Mouse (Mus musculus) MEL-GATA-1-ER (cell line): ENCODE measurements around the gene Cadm1.

Source experiments
- DNase-seq: peaks from one replicate; pipeline ENCODE4 v3.0.0-alpha.2; 2012; ENCODE audit warnings: low read depth; ENCODE audit errors: extremely low read depth

Gene Cadm1

DNA sequence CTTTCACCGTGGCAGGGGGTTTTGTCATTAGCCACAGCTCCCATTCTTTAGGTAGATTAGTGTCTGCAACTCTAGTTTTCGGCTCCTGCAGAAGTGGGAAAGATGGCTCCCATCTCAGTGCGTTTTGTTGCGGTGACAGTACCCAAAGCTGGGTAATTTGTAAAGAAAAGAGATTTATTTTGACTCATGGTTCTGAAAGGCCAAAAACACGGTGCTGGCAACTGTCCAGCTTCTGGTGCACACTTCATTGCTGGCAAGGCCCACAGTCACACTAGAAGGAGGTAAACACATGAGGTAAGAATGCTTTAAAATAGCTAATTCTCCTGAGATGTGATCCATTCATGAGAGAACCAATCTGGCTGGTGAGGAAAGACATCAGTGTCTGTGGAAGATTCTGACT lies 18.9 kb downstream of the Cadm1 start:
- DNase-seq, result no peak

DNA sequence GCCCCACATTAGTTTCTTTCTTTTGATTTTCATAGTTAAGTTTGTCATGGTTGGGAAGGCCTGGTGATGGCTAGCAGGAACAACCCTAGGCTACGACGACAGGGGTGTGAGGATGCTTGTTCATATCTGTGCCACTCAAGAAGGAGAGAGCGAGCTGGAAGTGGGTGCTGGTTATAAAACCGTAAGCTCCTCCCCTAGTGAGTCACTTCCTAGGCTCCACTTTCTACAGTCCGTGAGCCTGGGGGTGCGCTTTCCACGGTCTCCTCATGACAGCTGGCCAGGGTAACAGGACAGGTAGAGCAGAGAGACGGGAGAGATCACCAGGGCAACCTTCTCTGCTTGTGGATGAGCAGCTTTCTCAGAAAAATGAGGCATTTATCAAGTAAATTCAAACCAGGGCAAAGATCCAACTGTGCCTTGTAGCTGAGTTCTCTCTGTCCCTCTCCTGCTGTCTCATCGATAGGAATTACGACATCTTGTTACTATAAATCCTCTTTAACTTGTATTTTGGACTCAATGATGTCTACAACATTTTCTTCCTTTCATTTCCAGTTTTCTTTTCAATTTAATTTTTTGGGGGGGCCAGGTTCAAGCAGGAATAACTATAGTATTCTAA lies 23.1 kb downstream of the Cadm1 start:
- DNase-seq, result no peak

GRCm38 (mm10) chr9:47560726-47561125 lies 30.8 kb downstream of the Cadm1 start:
- DNase-seq, result no peak

DNA sequence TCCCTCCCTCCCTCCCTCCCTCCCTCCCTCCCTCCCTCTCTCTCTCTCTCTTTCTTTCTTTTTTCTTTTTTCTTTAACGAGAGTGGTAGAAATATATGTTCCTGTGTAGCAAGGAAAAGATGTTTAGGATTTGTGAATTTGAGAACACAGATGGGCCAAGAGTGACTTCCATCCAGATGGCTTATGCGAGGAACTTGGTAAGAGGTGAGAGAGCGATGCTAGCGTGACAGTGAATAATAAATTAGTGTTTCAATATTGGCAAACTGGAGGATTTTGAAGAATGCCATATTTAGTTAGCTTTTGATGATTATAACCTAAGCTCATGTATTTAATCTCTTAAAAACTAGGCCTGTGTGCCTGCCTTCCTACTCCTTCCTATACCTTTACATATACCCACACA lies 31.6 kb downstream of the Cadm1 start:
- DNase-seq, result no peak

- peak; percentile 52 for DNase-seq
Observed at GRCm38 (mm10) chr9:47565088-47565487, 35.1 kb downstream of the Cadm1 start.

DNA sequence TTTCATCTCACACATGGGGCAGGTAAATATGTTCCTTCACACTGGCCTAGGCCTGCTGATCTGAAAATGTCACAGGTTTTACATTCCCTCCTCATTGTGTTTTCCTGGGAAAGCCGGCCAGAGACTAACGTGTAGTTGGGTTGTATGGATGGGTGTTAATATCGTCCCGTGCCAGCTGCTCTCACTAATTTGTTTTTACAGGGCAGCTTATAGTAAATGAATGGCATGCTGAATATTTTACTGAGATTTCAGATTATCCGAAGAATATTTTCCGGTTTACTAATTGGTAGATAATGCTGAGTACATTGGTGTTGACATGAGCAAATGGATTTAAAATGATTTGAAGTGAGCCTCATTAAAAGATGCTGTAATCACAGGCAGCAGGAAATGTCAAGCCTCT lies 37.9 kb downstream of the Cadm1 start:
- DNase-seq, result no peak

- no peak for DNase-seq
Observed at GRCm38 (mm10) chr9:47570184-47570583, 40.2 kb downstream of the Cadm1 start.

DNA sequence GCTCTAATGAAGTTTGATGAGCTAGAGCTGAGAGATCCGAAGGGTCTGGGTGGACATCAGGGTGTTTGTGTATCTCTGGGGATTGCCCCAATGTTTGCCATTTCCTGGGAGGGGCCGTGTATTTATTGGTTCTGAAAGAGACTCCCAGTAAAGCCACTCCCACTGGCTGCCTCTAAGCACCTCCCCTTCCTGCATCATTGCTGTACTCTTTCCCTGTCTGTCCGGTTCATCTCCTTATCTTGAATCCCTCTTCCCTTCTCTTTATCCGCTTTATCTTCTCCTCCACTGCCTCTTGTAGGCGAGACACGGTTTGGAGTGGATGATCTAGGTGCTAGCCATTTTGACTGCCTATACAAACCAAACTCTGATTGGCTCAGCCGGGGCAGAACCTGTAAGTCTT lies 41.5 kb downstream of the Cadm1 start:
- peak; percentile 53 for DNase-seq

- no peak for DNase-seq
Observed at GRCm38 (mm10) chr9:47572132-47572531, 42.2 kb downstream of the Cadm1 start.

GRCm38 (mm10) chr9:47573456-47573855 lies 43.5 kb downstream of the Cadm1 start:
- no peak for DNase-seq

GRCm38 (mm10) chr9:47574710-47575414 lies 44.9 kb downstream of the Cadm1 start:
- DNase-seq, result no peak

DNA sequence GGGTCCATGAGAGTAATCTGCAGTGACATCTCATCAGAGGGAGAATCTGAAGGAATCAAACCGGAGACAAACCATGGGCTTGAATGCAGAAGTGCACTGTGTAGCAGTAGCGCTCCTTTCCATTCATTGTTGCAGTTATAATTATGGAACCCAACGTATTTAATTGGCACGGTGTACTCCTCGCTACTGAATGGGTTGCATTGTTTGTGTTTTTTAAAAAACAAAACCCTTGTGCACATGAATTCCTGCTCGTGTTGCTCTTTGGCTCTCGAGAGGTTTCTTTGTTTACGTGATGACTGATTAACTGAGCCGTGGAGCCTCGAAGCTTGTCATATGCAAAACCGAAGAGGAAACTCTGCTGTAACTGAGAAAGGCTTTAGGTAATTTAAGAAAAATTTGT lies 45.8 kb downstream of the Cadm1 start:
- no peak for DNase-seq

GRCm38 (mm10) chr9:47579464-47579863 lies 49.5 kb downstream of the Cadm1 start:
- DNase-seq, result no peak

DNA sequence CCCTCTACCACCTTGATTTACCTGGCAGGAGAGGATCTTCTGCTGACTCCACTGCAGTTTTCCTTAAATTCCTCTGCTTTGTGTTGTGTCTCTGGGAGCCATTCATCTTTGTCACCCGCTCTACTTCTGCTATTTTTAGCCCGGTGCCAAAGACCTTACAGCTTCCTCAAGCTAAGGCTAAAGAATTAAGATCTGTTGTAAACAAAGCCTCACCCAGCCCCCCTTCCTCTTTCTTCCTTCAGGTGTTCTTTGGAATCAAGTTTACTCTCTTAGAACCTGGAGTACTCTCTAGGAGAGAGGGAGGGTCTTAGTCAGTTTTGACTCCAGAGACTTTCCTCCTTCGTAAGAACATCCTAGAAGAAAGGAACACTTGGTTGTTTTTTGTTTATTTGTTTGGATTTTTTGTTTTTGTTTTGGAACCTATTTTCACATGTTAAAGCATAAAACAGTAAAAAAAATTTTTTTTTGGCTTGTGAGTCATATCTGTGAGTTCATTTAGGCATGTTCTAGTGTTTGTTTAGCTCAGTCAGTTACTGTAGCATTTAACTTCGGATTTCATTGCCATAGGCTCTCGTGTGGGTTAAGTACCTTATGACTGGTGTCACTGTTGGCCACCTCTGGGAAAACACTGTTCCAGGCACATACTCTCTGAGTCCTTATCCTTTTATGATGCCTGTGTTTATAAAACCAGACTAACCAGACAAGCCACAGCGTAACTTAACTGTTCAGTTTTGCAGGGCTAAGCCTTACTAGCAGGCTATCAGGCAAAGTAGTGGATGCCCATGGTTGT lies 51.8 kb downstream of the Cadm1 start:
- peak; percentile 36 for DNase-seq

DNA sequence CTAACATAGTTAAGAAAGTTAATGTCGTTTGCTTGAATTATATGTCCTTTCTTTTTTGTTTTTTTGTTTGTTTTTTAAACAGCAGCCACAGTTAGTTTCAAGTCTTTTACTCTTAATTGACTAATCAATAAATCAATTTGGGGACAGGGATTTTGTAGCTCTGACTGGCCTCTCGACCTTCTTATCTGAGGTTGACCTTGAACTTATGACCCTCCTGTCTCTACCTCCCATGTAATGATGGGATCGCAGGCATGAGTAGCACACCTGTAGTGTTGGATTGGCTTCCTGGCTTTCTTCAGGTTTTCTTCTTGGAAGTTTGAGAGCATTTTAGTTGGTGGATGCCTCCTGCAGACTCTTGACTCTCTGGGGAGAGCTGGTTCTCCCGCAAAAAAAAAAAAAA lies 53.3 kb downstream of the Cadm1 start:
- DNase-seq, result no peak

DNA sequence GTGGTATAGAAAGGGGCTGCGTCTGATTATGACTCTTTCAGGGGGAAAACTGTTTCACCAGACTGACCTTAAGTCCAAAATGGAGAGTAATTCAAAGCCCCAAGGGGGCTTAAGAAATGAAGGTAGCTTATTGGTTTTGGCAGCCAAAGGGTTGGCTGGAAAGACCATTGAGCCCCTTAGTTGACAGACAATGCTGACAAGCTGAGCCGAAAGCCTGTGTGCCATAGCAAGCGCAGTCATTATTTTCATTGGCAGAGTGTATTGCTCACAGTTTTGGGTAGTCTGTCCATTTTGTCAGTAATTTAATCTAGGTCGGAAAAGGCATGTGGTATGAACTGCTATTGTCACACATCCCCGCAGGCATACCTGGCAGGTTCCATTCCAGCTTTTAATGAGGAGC lies 56.2 kb downstream of the Cadm1 start:
- DNase-seq, result no peak

- DNase-seq, result no peak
Observed at GRCm38 (mm10) chr9:47586839-47587238, 56.9 kb downstream of the Cadm1 start.

GRCm38 (mm10) chr9:47587577-47588194 lies 57.7 kb downstream of the Cadm1 start:
- DNase-seq, result no peak

DNA sequence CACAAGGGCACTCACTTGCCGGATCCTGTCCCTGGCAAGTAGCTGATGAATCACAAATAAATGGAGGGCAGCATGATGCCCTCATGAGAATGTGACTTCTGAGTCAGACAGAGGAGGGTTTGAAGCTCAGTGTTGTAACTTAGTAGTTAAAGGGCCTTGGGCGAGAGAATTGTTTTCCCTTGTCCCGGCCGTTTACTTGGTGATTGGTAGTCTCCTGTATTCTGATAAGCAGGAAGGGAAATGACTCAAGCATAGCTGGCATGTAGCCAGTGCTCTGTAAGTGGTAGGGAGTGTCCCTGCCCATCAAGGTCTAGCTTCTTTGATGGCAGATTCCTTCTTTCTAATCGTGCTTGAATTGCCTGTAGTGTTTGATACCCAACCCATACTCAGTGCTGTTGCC lies 59.9 kb downstream of the Cadm1 start:
- peak; percentile 84 for DNase-seq

- no peak for DNase-seq
Observed at GRCm38 (mm10) chr9:47601541-47601940, 71.6 kb downstream of the Cadm1 start.

DNA sequence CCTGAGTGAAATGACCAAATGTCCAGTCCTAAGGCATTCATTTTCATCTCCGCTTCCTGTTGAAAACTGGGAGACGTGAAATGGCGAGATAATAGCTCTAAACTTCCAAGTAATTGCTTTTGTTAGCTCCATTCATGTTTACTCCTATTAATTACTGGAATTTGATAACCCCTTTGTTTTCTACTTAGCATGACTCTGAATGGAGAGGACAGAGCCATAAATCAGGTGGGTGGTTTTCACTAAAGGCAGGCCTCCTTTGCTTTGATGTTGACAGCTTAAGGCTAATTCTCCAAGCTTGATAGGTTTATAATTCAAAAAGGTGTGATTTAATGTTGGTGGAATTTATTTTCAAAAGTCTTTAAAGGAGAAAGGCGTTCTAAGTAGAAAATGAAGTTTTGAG lies 74.0 kb downstream of the Cadm1 start:
- no peak for DNase-seq

GRCm38 (mm10) chr9:47605628-47606027 lies 75.7 kb downstream of the Cadm1 start:
- DNase-seq, result no peak
